Mouse (Mus musculus) heart, embryonic 15.5 days (tissue): ENCODE data around the gene Arl8b. TPM values are rescaled to one million over a fixed set of nuclear protein-coding genes. Genes with fewer than 3 reads are reported as not detected.

Source experiments
- ATAC-seq: fragments of 200-750 bp; cut with Nextera tagmentation; replicated peaks from 2 replicates; pipeline ENCODE4 v1.8.0; 2017; ENCODE audit warnings: low read depth, moderate TSS enrichment; ENCODE audit not compliant: insufficient number of reproducible peaks, insufficient read depth, low FRiP score
- H3K27ac ChIP-seq: fragments of 300-500 bp; sonication (generic); 2 replicates; pipeline ENCODE4 v1.5.1; 2015; ENCODE audit warnings: mild to moderate bottlenecking, inconsistent platforms
- H3K27me3 ChIP-seq: fragments of 300-500 bp; sonication (generic); 2 replicates; pipeline ENCODE4 v1.6.1; 2015; ENCODE audit warnings: inconsistent platforms
- H3K36me3 ChIP-seq: fragments of 300-500 bp; sonication (generic); 2 replicates; pipeline ENCODE4 v1.6.1; 2015; ENCODE audit warnings: mild to moderate bottlenecking, inconsistent platforms
- H3K4me1 ChIP-seq: fragments of 300-500 bp; sonication (generic); replicated peaks from 2 replicates; pipeline ENCODE4 v1.6.1; 2015; ENCODE audit warnings: inconsistent platforms
- H3K4me2 ChIP-seq: fragments of 300-500 bp; sonication (generic); 2 replicates; pipeline ENCODE4 v1.6.1; 2015; ENCODE audit warnings: inconsistent platforms, mild to moderate bottlenecking, moderate library complexity
- H3K4me3 ChIP-seq: fragments of 300-500 bp; sonication (generic); 2 replicates; pipeline ENCODE4 v1.5.1; 2015; ENCODE audit warnings: mild to moderate bottlenecking, inconsistent platforms
- H3K9ac ChIP-seq: fragments of 300-500 bp; sonication (generic); 2 replicates; pipeline ENCODE4 v1.6.1; 2015; ENCODE audit warnings: mild to moderate bottlenecking, inconsistent platforms
- H3K9me3 ChIP-seq: fragments of 300-500 bp; sonication (generic); replicated peaks from 2 replicates; pipeline ENCODE4 v1.6.1; 2016; ENCODE audit warnings: inconsistent platforms
- WGBS: fragments of 180-500 bp; shearing (Covaris S2); methylation state at CpG from one replicate; pipeline ENCODE4 v1.1.7; 2015; ENCODE audit warnings: mixed read lengths; 5-methylcytosine and 5-hydroxymethylcytosine counted together
- polyA plus RNA-seq: library from polyadenylated mRNA; unstranded; fragments of >200 nt; fragmentation: Nextera tagmentation; extraction: Ambion mirVana; gene quantifications from 2 replicates; pipeline ENCODE4 v1.2.1, GENCODE M21; 2015

Arl8b gene
- polyA plus RNA-seq, 1 experiment from 2014 or later = 64.1 TPM

- 61% methylated on average over 3 of the region's 3 CpGs for WGBS
- Histone ChIP-seq H3K4me1 (peaks cover 13% of the 10 kb centered on the region), H3K4me3 (no peak overlapping the region), H3K9me3 (no peaks in the 10 kb centered on the region), H3K9ac (no peak overlapping the region), H3K4me2 (no peak overlapping the region), H3K27me3 (no peaks in the 10 kb centered on the region), H3K27ac (no peak overlapping the region), H3K36me3 (peaks cover 24% of the 10 kb centered on the region)
- no peak for ATAC-seq
Observed at GRCm38 (mm10) chr6:108826070-108826469, 43.2 kb downstream of the Arl8b start.

DNA sequence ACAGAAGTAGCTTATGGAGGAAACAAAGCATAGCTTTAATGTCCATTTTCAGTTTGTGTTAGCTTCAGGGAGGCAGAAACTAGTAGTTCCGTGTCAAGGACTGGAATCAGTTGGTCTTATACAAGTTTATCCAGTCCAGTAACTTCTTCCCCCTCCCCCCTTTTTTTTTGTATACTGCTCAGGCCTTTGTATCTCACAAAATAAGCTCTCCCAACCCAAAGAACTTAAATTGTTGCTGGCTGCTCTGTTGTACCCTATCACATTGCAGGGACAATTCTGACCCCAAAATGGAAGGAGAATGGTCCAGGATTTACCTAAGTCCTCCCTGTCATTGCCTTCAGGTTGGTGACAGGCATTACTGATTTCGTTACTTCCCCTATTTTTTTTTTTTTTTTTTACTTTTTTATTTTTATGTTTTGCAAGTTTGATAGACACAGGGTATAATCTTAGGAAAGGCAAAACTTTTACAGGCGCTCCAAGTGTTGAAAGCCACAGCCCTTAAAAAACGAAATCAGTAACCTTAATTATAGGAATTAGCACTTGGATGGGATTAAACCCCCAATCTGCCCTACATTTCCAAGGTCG, 44.5 kb downstream of the Arl8b start:
- no peak for ATAC-seq
- no peaks in the 10 kb centered on the region for H3K27me3 ChIP-seq
- peak overlapping the region; percentile 87 for H3K4me2 ChIP-seq
- peak overlapping the region; percentile 91 for H3K4me3 ChIP-seq
- H3K9ac ChIP-seq = peak overlapping the region; percentile 32; the same call in 1 of the 2 replicates
- H3K4me1 ChIP-seq = peaks cover 16% of the 10 kb centered on the region
- WGBS = 24% methylated on average over 5 of the region's 5 CpGs
- H3K9me3 ChIP-seq = no peaks in the 10 kb centered on the region
- 0 out of 2 replicates have a peak overlapping the region, but pooled peaks have one; percentile 46 for H3K27ac ChIP-seq
- peaks cover 12% of the 10 kb centered on the region for H3K36me3 ChIP-seq

DNA sequence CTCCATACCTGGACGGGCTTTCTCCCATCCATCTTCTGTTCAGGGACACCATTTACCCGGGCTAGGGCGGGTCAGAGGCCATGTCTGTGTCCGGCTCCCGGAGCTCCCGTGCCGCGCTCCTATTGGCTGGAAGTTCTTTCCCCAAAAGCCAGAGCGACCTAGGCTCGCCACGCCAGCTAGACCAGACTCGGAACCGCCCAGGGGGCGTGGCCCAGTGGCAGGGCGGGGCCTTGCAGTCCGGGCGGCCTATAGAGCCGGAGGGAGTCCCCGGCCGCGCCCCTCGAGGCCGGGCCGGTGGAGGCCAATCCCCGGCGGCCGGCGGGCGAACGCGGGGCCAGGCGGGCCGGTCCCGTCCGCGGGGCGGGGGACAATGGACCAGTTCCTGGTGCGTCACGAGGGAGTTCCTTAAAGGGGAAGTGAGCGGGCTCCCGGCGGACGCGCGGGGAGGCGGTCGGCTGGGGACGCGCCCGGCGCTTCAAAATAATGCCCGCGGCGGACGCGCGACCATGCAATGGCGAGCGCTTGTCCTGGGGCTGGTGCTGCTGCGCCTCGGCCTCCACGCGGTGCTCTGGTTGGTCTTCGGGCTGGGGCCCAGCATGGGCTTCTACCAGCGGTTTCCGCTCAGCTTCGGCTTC, 45.5 kb downstream of the Arl8b start, which contains the start of gene Edem1:
Edem1 (plus strand) TSS at position 408 of the 635 bp plus-strand sequence.
- peak within 1 kb of the TSS; percentile 91 for H3K4me3 ChIP-seq
- H3K36me3 ChIP-seq = peaks cover 3% of the 10 kb centered on the region
- H3K4me1 ChIP-seq = peaks cover 17% of the 10 kb centered on the region
- ATAC-seq = peak; percentile 99
- WGBS = under 1% methylated on average over 67 of the region's 67 CpGs
- H3K4me2 ChIP-seq = peak within 1 kb of the TSS; percentile 87
- no peaks in the 10 kb centered on the region for H3K27me3 ChIP-seq
- peak within 1 kb of the TSS; percentile 93 for H3K9ac ChIP-seq
- no peaks in the 10 kb centered on the region for H3K9me3 ChIP-seq
- peak within 1 kb of the TSS; percentile 85 for H3K27ac ChIP-seq

- H3K4me3 ChIP-seq = peak overlapping the region; percentile 91
- peak overlapping the region; percentile 93 for H3K9ac ChIP-seq
- H3K4me1 ChIP-seq = peaks cover 19% of the 10 kb centered on the region
- peak overlapping the region; percentile 85 for H3K27ac ChIP-seq
- peak overlapping the region; percentile 87 for H3K4me2 ChIP-seq
- no peaks in the 10 kb centered on the region for H3K9me3 ChIP-seq
- ATAC-seq = peak; percentile 36
- no peaks in the 10 kb centered on the region for H3K27me3 ChIP-seq
- H3K36me3 ChIP-seq = no peaks in the 10 kb centered on the region; the same call in 1 of the 2 replicates
- under 1% methylated on average over 56 of the region's 56 CpGs for WGBS
Observed at GRCm38 (mm10) chr6:108828872-108829271, 46.0 kb downstream of the Arl8b start.

- no peaks in the 10 kb centered on the region for H3K9me3 ChIP-seq
- H3K27ac ChIP-seq = no peak overlapping the region
- 13% methylated on average over 22 of the region's 22 CpGs for WGBS
- peak overlapping the region; percentile 91 for H3K4me3 ChIP-seq
- peak overlapping the region; percentile 87 for H3K4me2 ChIP-seq
- H3K4me1 ChIP-seq = peaks cover 19% of the 10 kb centered on the region
- peak overlapping the region; percentile 93 for H3K9ac ChIP-seq
- no peaks in the 10 kb centered on the region for H3K36me3 ChIP-seq
- no peaks in the 10 kb centered on the region for H3K27me3 ChIP-seq
- no peak for ATAC-seq
Observed at GRCm38 (mm10) chr6:108829386-108830370, 46.8 kb downstream of the Arl8b start.

- H3K27me3 ChIP-seq = no peaks in the 10 kb centered on the region
- H3K9ac ChIP-seq = no peak overlapping the region
- H3K9me3 ChIP-seq = no peaks in the 10 kb centered on the region
- H3K4me3 ChIP-seq = no peak overlapping the region
- no peak for ATAC-seq
- H3K4me1 ChIP-seq = peaks cover 19% of the 10 kb centered on the region
- no peaks in the 10 kb centered on the region for H3K36me3 ChIP-seq
- WGBS = 82% methylated on average over 1 of the region's 1 CpGs
- no peak overlapping the region for H3K4me2 ChIP-seq
- H3K27ac ChIP-seq = no peak overlapping the region
Observed at GRCm38 (mm10) chr6:108832170-108832569, 49.3 kb downstream of the Arl8b start.

DNA sequence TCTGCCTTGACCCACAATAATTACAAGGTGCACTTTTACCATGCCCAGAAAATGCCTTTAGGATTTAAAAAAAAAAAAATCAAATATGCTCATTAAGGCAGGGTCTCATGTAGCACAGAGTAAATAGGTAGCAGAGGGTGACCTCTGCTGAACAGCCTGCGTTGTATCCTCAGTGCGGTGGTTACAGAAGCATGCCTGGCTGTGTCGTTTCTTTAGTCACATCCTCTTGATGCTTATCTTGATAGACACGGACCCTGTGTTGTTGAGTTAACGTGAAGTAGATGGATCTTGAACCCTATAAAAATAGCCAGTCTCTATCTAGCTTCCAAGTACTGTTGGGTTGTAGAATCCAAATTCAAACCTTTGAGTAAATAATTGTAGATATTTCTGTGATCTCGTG, 50.1 kb downstream of the Arl8b start:
- 51% methylated on average over 6 of the region's 6 CpGs for WGBS
- no peak overlapping the region for H3K27ac ChIP-seq
- no peak overlapping the region for H3K4me2 ChIP-seq

GRCm38 (mm10) chr6:108833963-108834697, 51.2 kb downstream of the Arl8b start:
- WGBS = 63% methylated on average over 8 of the region's 8 CpGs
- H3K4me3 ChIP-seq = no peak overlapping the region
- H3K27me3 ChIP-seq = no peaks in the 10 kb centered on the region
- peaks cover 16% of the 10 kb centered on the region for H3K4me1 ChIP-seq
- H3K9ac ChIP-seq = no peak overlapping the region
- no peaks in the 10 kb centered on the region for H3K9me3 ChIP-seq
- H3K27ac ChIP-seq = no peak overlapping the region
- H3K36me3 ChIP-seq = no peaks in the 10 kb centered on the region
- ATAC-seq = no peak
- no peak overlapping the region for H3K4me2 ChIP-seq

More for the DNA sequence above, 50.1 kb downstream of the Arl8b start:
- Histone ChIP-seq H3K9me3 (no peaks in the 10 kb centered on the region), H3K4me3 (no peak overlapping the region), H3K27me3 (no peaks in the 10 kb centered on the region), H3K9ac (no peak overlapping the region), H3K36me3 (no peaks in the 10 kb centered on the region), H3K4me1 (peaks cover 16% of the 10 kb centered on the region)
- ATAC-seq = no peak

- no peak for ATAC-seq
- H3K9ac ChIP-seq = no peak overlapping the region
- H3K27me3 ChIP-seq = no peaks in the 10 kb centered on the region
- no peaks in the 10 kb centered on the region for H3K9me3 ChIP-seq
- no peak overlapping the region for H3K4me2 ChIP-seq
- WGBS = 72% methylated on average over 16 of the region's 16 CpGs
- peaks cover 7% of the 10 kb centered on the region; the same call in 1 of the 2 replicates for H3K4me1 ChIP-seq
- H3K27ac ChIP-seq = no peak overlapping the region
- no peak overlapping the region for H3K4me3 ChIP-seq
- H3K36me3 ChIP-seq = no peaks in the 10 kb centered on the region
Observed at GRCm38 (mm10) chr6:108835765-108836691, 53.1 kb downstream of the Arl8b start.

GRCm38 (mm10) chr6:108837081-108837480, 54.2 kb downstream of the Arl8b start:
- no peak for ATAC-seq
- 86% methylated on average over 4 of the region's 4 CpGs for WGBS
- no peaks in the 10 kb centered on the region for H3K27me3 ChIP-seq
- H3K9me3 ChIP-seq = no peaks in the 10 kb centered on the region
- 0 out of 2 replicates have a peak, but pooled peaks cover 3% of the 10 kb centered on the region for H3K4me1 ChIP-seq
- H3K4me3 ChIP-seq = no peak overlapping the region
- H3K36me3 ChIP-seq = no peaks in the 10 kb centered on the region
- no peak overlapping the region for H3K9ac ChIP-seq
- no peak overlapping the region for H3K27ac ChIP-seq
- no peak overlapping the region for H3K4me2 ChIP-seq
